Mouse (Mus musculus) small intestine, adult 10 weeks (tissue): Measurements from ENCODE around the gene Adgrg3. TPM values are rescaled to one million over a fixed set of nuclear protein-coding genes. Genes with fewer than 3 reads are reported as not detected.

ENCODE experiments used
- polyA plus RNA-seq: library from polyadenylated mRNA; stranded (reverse); fragments of 350-450 nt; fragmentation: Illumina TruSeq; extraction: RNeasy Lipid Tissue Mini Kit (QIAGEN cat#74804); gene quantifications from one replicate; pipeline ENCODE4 v1.2.3, GENCODE M21; 2014; ENCODE audit warnings: low replicate concordance

The Adgrg3 gene
- 0.48 TPM for polyA plus RNA-seq

GRCm38 (mm10) chr8:95017451-95017850 is at the start of gene Adgrg3:
Gene Adgrg3, plus strand, starts transcription at chr8:95017692.

DNA sequence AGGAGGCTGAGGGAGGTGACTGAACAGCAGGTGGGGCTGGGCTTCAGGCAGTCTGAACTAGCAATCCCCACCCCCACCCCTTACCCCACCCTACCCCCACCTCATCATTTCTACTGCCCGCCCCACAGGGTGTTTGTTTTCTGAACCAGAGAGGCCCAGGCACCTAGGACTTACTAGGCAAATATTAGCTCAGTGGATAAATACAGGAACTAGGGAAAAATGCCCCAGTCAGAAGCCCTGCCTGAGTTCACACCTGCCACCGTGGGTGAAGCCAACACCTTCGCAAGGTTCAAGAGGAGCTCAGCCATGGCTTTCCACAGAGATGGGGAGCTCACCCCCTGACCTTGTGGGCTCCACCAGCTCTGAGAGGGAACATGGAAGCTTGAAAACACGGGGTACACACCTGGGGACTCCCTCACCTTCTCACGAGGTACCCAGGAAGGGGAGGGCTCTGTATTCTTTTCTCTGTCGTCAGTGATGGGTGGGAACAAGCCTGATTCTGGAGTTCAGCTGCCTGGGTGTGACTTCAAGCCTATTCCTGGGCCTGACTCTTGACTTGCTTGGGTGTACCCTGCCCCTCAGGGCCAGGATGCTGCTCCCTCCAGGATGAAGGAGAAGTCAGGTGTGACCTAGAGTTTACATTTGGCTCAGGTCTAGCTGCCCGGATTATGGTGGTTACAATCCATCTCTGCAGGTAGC is 42.9 kb upstream of the Adgrg3 start, which contains the start of gene Adgrg1:
Gene Adgrg1 (plus strand): TSS at position 285 of the 699 bp plus-strand sequence.

DNA sequence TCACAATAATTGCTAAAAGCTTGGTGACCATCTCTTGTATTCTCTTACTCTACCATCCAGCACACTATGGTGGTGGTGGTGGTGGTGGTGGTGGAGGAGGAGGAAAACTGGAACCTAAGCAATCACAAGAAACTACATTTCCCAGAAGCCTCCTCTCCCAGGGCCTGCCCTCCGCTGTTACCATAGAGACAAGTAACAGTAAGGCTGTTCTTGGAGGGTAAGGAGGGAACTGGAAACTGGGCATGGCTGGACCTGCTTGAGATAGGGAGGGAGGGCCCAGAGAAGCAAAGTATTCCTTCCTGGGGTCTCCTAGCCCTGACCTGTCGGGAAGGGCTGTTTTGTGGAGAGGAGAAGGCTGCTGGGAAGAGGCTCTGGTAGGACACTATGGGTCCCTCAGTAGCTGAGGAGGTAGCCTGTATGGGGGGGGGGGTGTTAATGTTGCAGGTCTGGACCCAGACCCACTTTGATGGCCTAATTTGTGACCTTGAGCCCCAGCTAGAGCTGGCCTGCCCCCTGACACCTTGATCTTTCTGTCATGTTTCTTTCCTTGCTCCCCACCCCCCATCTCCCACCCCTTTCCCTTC is 37.5 kb downstream of the Adgrg3 start, which contains the start of gene Drc7:
Gene Drc7 (plus strand): TSS at position 177 of the 584 bp plus-strand sequence.

DNA sequence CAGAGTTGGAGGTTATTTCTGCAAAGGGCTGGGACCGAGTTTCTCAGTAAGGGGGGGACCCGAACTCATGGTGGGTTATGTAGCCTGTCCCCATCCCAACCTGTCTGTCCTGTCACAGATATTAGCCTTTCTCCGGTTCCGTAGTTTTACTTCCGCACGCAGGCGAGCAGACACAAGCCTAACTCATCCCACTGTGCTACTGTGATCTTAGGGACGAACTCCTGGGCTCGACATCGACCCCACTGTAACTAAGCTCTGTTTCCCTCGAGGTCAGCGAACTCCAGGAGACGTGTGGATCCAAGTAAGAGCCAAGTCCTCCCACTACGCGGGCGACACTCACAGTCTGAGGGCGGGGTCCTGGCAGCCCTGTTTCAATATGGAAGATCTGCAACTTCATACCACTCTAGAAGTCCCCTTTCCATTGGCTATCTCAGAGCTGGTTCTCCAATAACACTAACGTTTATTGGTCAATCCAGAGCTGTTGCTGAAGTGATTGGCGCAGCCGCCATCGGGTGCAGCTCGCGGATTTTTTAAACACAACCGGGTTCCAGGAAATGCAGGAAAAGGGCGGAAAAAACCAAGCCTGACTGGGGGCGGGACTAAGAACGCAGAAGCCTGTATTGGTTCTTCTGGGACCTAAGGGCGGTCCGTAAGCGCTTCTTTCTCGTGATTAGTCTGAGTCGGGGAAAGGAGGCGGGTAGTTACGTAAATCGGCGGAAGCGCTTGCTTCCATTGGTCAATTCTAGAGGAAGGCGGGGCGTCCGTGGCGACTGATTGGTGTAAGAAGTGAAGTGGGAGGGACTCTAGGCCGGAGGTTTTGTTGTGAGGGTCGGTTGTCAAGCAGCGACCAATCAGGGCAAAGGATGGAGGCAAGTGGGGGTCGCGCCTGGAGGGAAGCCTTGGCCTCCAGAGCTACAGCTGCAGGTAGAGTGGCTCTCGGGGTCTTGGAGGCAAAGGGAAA is 63.2 kb downstream of the Adgrg3 start, which contains the start of gene Katnb1:
Gene Katnb1 (plus strand): TSS at position 806 of the 961 bp plus-strand sequence.

Other genes with a start within 250 kb of the Adgrg3 start
- gene Cx3cl1, start 245.7 kb upstream of the Adgrg3 start, polyA plus RNA-seq, result 2.0 TPM
- not detected for gene Ccl17, start 207.2 kb upstream of the Adgrg3 start, polyA plus RNA-seq
- gene Coq9, start 179.4 kb upstream of the Adgrg3 start, polyA plus RNA-seq, result 7.1 TPM
- 10.5 TPM for gene Ciapin1, start 179.3 kb upstream of the Adgrg3 start, polyA plus RNA-seq
- gene Polr2c, start 160.2 kb upstream of the Adgrg3 start, polyA plus RNA-seq, result 2.0 TPM
- 6.8 TPM for gene Dok4, start 141.4 kb upstream of the Adgrg3 start, polyA plus RNA-seq
- gene Ccdc102a, start 99.6 kb upstream of the Adgrg3 start, polyA plus RNA-seq, result not detected
- gene Adgrg5, start 94.0 kb upstream of the Adgrg3 start, polyA plus RNA-seq, result 0.41 TPM
- gene Adgrg1, start 42.9 kb upstream of the Adgrg3 start, polyA plus RNA-seq, result 1.0 TPM
- gene Drc7, start 37.4 kb downstream of the Adgrg3 start, polyA plus RNA-seq, result not detected
- gene Katnb1, start 63.5 kb downstream of the Adgrg3 start, polyA plus RNA-seq, result not detected
- gene Kifc3, start 185.1 kb downstream of the Adgrg3 start, polyA plus RNA-seq, result 1.7 TPM